Mouse (Mus musculus): ENCODE measurements around the gene Ston2. TPM values are rescaled to one million over a fixed set of nuclear protein-coding genes. Genes with fewer than 3 reads are reported as not detected.

The Ston2 gene
- polyA plus RNA-seq, 1 experiment from 2014 or later = 6.8 TPM

GRCm38 (mm10) chr12:91692991-91693390 lies 95.2 kb downstream of the Ston2 start:
- Histone ChIP-seq H3K4me1 (no peaks in the 10 kb centered on the region), H3K4me3 (replicated peaks) (no peak overlapping the region), H3K9ac (replicated peaks) (no peak overlapping the region), H3K36me3 (no peaks in the 10 kb centered on the region), H3K27me3 (replicated peaks) (no peaks in the 10 kb centered on the region), H3K27ac (replicated peaks) (no peak overlapping the region), H3K9me3 (replicated peaks) (no peaks in the 10 kb centered on the region), H3K4me2 (no peak overlapping the region)
- no peak for ATAC-seq (ENCODE audit: low FRiP score)
- WGBS = 88% methylated on average over 3 of the region's 3 CpGs

DNA sequence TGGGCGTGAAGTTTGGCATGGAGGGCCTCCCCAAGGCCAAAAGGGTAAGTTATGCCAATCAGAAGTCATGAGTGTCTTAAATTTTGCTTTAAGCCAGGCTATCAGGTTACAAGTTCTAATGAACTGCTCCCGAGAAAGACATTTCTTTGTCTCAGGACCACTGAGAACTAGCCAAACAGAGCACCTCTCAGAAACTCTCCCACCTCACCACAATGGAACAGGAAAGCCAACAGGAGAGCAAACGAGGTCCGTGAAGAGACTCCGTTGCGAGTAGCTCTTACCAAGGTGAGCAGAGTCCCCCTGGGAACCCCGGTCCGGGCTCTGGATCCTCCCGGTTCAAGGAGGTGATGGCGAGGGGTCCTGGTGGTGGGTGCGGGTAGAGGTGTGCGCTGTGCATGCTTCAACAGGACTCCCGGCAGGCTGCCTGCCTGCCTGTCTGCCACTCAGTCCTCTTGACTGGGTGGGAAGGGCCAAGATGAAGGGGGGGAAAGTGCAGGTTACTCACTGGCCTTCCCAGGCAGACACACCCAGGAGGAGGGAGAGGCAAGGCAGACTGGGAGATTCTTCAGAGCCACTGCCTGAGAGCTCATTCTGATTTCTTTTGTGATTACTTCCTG lies 102.4 kb downstream of the Ston2 start:
- no peaks in the 10 kb centered on the region for H3K9me3 ChIP-seq (replicated peaks)
- H3K4me1 ChIP-seq = peaks cover 35% of the 10 kb centered on the region
- H3K36me3 ChIP-seq = no peaks in the 10 kb centered on the region
- no peak; the same call in 1 of the 2 replicates for ATAC-seq (ENCODE audit: low FRiP score)
- H3K27ac ChIP-seq (replicated peaks) = no peak overlapping the region; the same call in 1 of the 2 replicates
- no peak overlapping the region for H3K4me3 ChIP-seq (replicated peaks)
- H3K27me3 ChIP-seq (replicated peaks) = no peaks in the 10 kb centered on the region
- 17% methylated on average over 13 of the region's 13 CpGs for WGBS
- no peak overlapping the region for H3K9ac ChIP-seq (replicated peaks)
- H3K4me2 ChIP-seq = peak overlapping the region; percentile 17; the same call in 1 of the 2 replicates

GRCm38 (mm10) chr12:91684840-91685415 lies 103.3 kb downstream of the Ston2 start:
- Histone ChIP-seq H3K4me3 (replicated peaks) (no peak overlapping the region), H3K36me3 (no peaks in the 10 kb centered on the region), H3K27me3 (replicated peaks) (no peaks in the 10 kb centered on the region), H3K4me1 (peaks cover 40% of the 10 kb centered on the region), H3K4me2 (peak overlapping the region; percentile 46), H3K9me3 (replicated peaks) (no peaks in the 10 kb centered on the region), H3K9ac (replicated peaks) (no peak overlapping the region), H3K27ac (replicated peaks) (peak overlapping the region; percentile 70)
- peak; percentile 19; the same call in 1 of the 2 replicates for ATAC-seq (ENCODE audit: low FRiP score)
- WGBS = 19% methylated on average over 11 of the region's 11 CpGs

- H3K4me2 ChIP-seq = peak overlapping the region; percentile 46
- no peaks in the 10 kb centered on the region for H3K27me3 ChIP-seq (replicated peaks)
- H3K36me3 ChIP-seq = no peaks in the 10 kb centered on the region
- H3K9ac ChIP-seq (replicated peaks) = no peak overlapping the region
- WGBS = 14% methylated on average over 15 of the region's 15 CpGs
- H3K9me3 ChIP-seq (replicated peaks) = no peaks in the 10 kb centered on the region
- H3K4me3 ChIP-seq (replicated peaks) = 0 out of 2 replicates have a peak overlapping the region, but pooled peaks have one; percentile 4
- H3K27ac ChIP-seq (replicated peaks) = peak overlapping the region; percentile 70
- peak; percentile 70 for ATAC-seq (ENCODE audit: low FRiP score)
- peaks cover 44% of the 10 kb centered on the region for H3K4me1 ChIP-seq
Observed at GRCm38 (mm10) chr12:91684101-91684839, 103.9 kb downstream of the Ston2 start.

DNA sequence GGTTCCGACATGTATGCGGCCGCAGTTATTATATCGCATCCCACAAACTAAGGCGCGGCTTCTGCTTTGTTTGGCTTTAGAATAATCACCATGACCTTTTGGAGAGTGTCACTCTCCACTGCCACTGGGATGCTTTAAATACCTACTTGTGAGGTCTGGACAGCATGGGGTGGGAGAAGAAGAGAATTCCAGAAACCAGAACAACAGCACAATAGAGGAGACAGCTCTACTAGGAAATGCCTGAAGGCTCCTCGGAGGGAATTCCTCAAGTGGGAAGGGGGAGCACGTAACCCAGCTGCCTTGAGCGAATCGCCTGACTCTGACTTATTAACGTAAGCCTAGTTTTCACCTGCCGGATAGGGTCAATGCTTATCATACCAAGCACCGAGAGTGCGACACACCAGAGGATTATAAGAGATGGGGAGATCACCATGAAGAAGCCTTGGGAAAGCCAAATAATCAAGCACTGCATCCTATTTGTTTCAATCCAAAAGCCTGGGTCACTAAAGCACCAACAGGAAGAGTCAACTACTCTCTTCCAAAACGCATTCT lies 104.6 kb downstream of the Ston2 start:
- Histone ChIP-seq H3K9me3 (replicated peaks) (no peaks in the 10 kb centered on the region), H3K27me3 (replicated peaks) (no peaks in the 10 kb centered on the region), H3K27ac (replicated peaks) (no peak overlapping the region), H3K4me1 (peaks cover 46% of the 10 kb centered on the region), H3K4me2 (peak overlapping the region; percentile 46), H3K36me3 (no peaks in the 10 kb centered on the region), H3K9ac (replicated peaks) (no peak overlapping the region), H3K4me3 (replicated peaks) (no peak overlapping the region)
- ATAC-seq (ENCODE audit: low FRiP score) = no peak
- 32% methylated on average over 15 of the region's 15 CpGs for WGBS

GRCm38 (mm10) chr12:91683096-91683495 lies 105.1 kb downstream of the Ston2 start:
- ATAC-seq (ENCODE audit: low FRiP score) = no peak
- Histone ChIP-seq H3K9ac (replicated peaks) (no peak overlapping the region), H3K4me3 (replicated peaks) (no peak overlapping the region), H3K36me3 (no peaks in the 10 kb centered on the region), H3K4me2 (peak overlapping the region; percentile 46; the same call in 1 of the 2 replicates), H3K9me3 (replicated peaks) (no peaks in the 10 kb centered on the region), H3K4me1 (peaks cover 46% of the 10 kb centered on the region), H3K27ac (replicated peaks) (no peak overlapping the region), H3K27me3 (replicated peaks) (no peaks in the 10 kb centered on the region)
- 63% methylated on average over 3 of the region's 3 CpGs for WGBS

- no peaks in the 10 kb centered on the region for H3K9me3 ChIP-seq (replicated peaks)
- no peak for ATAC-seq (ENCODE audit: low FRiP score)
- H3K27ac ChIP-seq (replicated peaks) = no peak overlapping the region
- H3K9ac ChIP-seq (replicated peaks) = no peak overlapping the region
- no peak overlapping the region for H3K4me2 ChIP-seq
- 33% methylated on average over 14 of the region's 14 CpGs for WGBS
- no peak overlapping the region for H3K4me3 ChIP-seq (replicated peaks)
- peaks cover 31% of the 10 kb centered on the region for H3K4me1 ChIP-seq
- no peaks in the 10 kb centered on the region for H3K36me3 ChIP-seq
- no peaks in the 10 kb centered on the region for H3K27me3 ChIP-seq (replicated peaks)
Observed at GRCm38 (mm10) chr12:91679320-91680064, 108.7 kb downstream of the Ston2 start.

DNA sequence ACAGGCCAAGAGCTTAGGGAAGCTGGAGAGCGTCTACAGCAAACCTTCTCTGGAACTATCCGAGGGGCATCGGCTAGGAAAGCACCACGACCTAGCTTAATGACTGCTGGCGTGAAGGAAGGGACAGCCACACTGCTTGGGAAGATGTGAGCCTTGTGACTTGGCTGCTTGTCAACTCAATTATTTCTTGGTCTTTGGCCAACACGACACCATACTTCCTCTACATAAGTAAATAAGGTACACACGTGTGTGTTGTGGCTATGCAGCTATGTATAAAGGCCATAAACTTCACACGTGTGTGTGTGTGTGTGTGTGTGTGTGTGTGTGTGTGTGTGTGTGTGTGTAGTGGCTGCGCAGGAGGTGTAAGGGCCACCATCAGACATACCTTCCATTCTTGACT lies 112.2 kb downstream of the Ston2 start:
- no peaks in the 10 kb centered on the region for H3K27me3 ChIP-seq (replicated peaks)
- H3K4me2 ChIP-seq = no peak overlapping the region
- peaks cover 17% of the 10 kb centered on the region; the same call in 1 of the 2 replicates for H3K4me1 ChIP-seq
- H3K4me3 ChIP-seq (replicated peaks) = no peak overlapping the region
- no peak overlapping the region; the same call in 1 of the 2 replicates for H3K27ac ChIP-seq (replicated peaks)
- no peak for ATAC-seq (ENCODE audit: low FRiP score)
- H3K36me3 ChIP-seq = no peaks in the 10 kb centered on the region
- H3K9me3 ChIP-seq (replicated peaks) = no peaks in the 10 kb centered on the region
- H3K9ac ChIP-seq (replicated peaks) = no peak overlapping the region
- 61% methylated on average over 9 of the region's 9 CpGs for WGBS

GRCm38 (mm10) chr12:91673141-91673540 lies 115.0 kb downstream of the Ston2 start:
- H3K27ac ChIP-seq (replicated peaks) = no peak overlapping the region
- ATAC-seq (ENCODE audit: low FRiP score) = no peak
- H3K4me3 ChIP-seq (replicated peaks) = no peak overlapping the region
- no peak overlapping the region for H3K4me2 ChIP-seq
- no peak overlapping the region for H3K9ac ChIP-seq (replicated peaks)
- peaks cover 7% of the 10 kb centered on the region; the same call in 1 of the 2 replicates for H3K4me1 ChIP-seq
- no peaks in the 10 kb centered on the region for H3K36me3 ChIP-seq
- WGBS = 83% methylated on average over 6 of the region's 6 CpGs
- H3K27me3 ChIP-seq (replicated peaks) = no peaks in the 10 kb centered on the region
- H3K9me3 ChIP-seq (replicated peaks) = no peaks in the 10 kb centered on the region

GRCm38 (mm10) chr12:91672528-91672927 lies 115.7 kb downstream of the Ston2 start:
- no peaks in the 10 kb centered on the region for H3K9me3 ChIP-seq (replicated peaks)
- H3K4me1 ChIP-seq = peaks cover 11% of the 10 kb centered on the region; the same call in 1 of the 2 replicates
- no peak overlapping the region for H3K4me3 ChIP-seq (replicated peaks)
- H3K27ac ChIP-seq (replicated peaks) = 0 out of 2 replicates have a peak overlapping the region, but pooled peaks have one; percentile 13
- no peak overlapping the region for H3K4me2 ChIP-seq
- H3K27me3 ChIP-seq (replicated peaks) = no peaks in the 10 kb centered on the region
- no peak overlapping the region for H3K9ac ChIP-seq (replicated peaks)
- peak; percentile 83; the same call in 1 of the 2 replicates for ATAC-seq (ENCODE audit: low FRiP score)
- H3K36me3 ChIP-seq = no peaks in the 10 kb centered on the region
- 62% methylated on average over 7 of the region's 7 CpGs for WGBS

Measured in neural tube, embryonic 15.5 days (tissue).